Mouse (Mus musculus) lung, embryonic 14.5 days (tissue): ENCODE data around the gene Clcn6. TPM values are rescaled to one million over a fixed set of nuclear protein-coding genes. Genes with fewer than 3 reads are reported as not detected.
A peak's percentile ranks its signal among the peaks of the same experiment; 100 is the strongest.

Experiments used
- ATAC-seq: fragments of 200-750 bp; cut with Nextera tagmentation; 2 replicates; pipeline ENCODE4 v1.8.0; 2017; ENCODE audit warnings: mild to moderate bottlenecking, moderate TSS enrichment, moderate library complexity; ENCODE audit not compliant: insufficient read depth
- DNase-seq: peaks from one replicate; pipeline ENCODE4 v3.0.0-alpha.2; 2015
- H3K27ac ChIP-seq: fragments of 300-500 bp; sonication (generic); 2 replicates; pipeline ENCODE4 v1.5.1; 2014; ENCODE audit warnings: low read depth, mild to moderate bottlenecking, moderate library complexity
- H3K27me3 ChIP-seq: fragments of 300-500 bp; sonication (generic); 2 replicates; pipeline ENCODE4 v1.6.1; 2014; ENCODE audit warnings: low read length, control low read depth; ENCODE audit not compliant: insufficient read depth
- H3K36me3 ChIP-seq: fragments of 300-500 bp; sonication (generic); 2 replicates; pipeline ENCODE4 v1.6.1; 2014; ENCODE audit warnings: control low read depth; ENCODE audit not compliant: insufficient read depth
- H3K4me1 ChIP-seq: fragments of 300-500 bp; sonication (generic); 2 replicates; pipeline ENCODE4 v1.6.1; 2014; ENCODE audit warnings: antibody characterized with exemption, control low read depth; ENCODE audit not compliant: insufficient read depth
- H3K4me2 ChIP-seq: fragments of 300-500 bp; sonication (generic); 2 replicates; pipeline ENCODE4 v1.6.1; 2014; ENCODE audit warnings: mild to moderate bottlenecking
- H3K4me3 ChIP-seq: fragments of 300-500 bp; sonication (generic); 2 replicates; pipeline ENCODE4 v1.5.1; 2014; ENCODE audit warnings: low read depth, low read length
- H3K9ac ChIP-seq: fragments of 300-500 bp; sonication (generic); 2 replicates; pipeline ENCODE4 v1.6.1; 2014
- H3K9me3 ChIP-seq: fragments of 300-500 bp; sonication (generic); 2 replicates; pipeline ENCODE4 v1.6.1; 2016; ENCODE audit warnings: low read depth, low read length, control low read depth
- CTCF ChIP-seq: IDR thresholded peaks from 2 replicates; pipeline ENCODE4 v1.5.1; 2016; ENCODE audit warnings: antibody characterized with exemption, low read depth
- WGBS: fragments of 180-500 bp; shearing (Covaris S2); extraction: QIAGEN DNeasy Blood & Tissue Kit; methylation state at CpG from one replicate; pipeline ENCODE4 v1.1.7; 2014; 5-methylcytosine and 5-hydroxymethylcytosine counted together
- polyA plus RNA-seq: library from polyadenylated mRNA; unstranded; fragments of >200 nt; fragmentation: Nextera tagmentation; extraction: Ambion mirVana; gene quantifications from 2 replicates; pipeline ENCODE4 v1.2.1, GENCODE M21; 2014

The Clcn6 gene
- polyA plus RNA-seq: 3.6 and 4.2 TPM in 2 replicates

DNA sequence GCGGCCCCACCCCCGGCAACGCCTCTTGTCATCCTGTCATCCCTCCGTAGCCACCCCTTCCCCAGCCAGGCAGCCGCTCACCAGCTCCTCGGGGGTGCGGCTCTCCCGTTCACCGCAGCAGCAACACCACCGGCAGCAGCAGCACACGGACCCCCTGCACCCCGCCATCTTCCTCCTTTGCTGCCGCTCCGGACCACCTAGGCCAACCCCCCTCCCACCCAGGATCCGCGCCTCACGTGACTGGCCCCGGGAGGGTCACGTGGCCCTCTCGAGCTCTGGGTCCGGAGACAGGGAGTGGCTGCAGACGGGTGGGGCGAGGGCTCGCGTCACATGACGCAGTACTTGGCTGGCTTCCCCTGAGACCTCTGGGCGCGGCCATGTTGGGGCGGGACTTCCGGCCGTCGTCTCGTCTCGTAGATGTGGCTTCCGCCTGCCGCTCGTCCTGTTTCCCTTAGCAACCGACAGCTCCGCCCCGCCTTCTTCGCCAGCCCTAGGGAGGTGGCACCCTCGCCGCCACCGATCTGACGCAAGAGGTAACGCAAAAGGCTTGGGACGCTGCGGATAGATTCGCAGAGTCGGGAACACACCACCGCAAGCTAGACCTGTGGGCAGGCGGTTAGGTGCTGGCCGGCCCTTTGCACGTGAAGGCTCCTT is at the start of gene Clcn6, which contains the start of gene Mthfr:
Gene Clcn6 (minus strand): TSS at position 222 of the 654 bp plus-strand sequence.
Gene Mthfr (plus strand): TSS at position 478 of the 654 bp plus-strand sequence.
- H3K27ac ChIP-seq: peak within 1 kb of the TSS; percentile 86
- H3K36me3 ChIP-seq: peaks cover 13% of the 10 kb centered on the region; the same call in 1 of the 2 replicates
- H3K9me3 ChIP-seq: no peaks in the 10 kb centered on the region
- H3K4me2 ChIP-seq: peak within 1 kb of the TSS; percentile 94
- peak within 1 kb of the TSS; percentile 71 for H3K9ac ChIP-seq
- ATAC-seq (peak; percentile 90), DNase-seq (peak; percentile 100)
- H3K4me1 ChIP-seq: peaks cover 23% of the 10 kb centered on the region
- TF ChIP-seq CTCF: no peak
- no peaks in the 10 kb centered on the region for H3K27me3 ChIP-seq
- H3K4me3 ChIP-seq: peak within 1 kb of the TSS; percentile 74
- under 1% methylated on average over 54 of the region's 54 CpGs for WGBS

DNA sequence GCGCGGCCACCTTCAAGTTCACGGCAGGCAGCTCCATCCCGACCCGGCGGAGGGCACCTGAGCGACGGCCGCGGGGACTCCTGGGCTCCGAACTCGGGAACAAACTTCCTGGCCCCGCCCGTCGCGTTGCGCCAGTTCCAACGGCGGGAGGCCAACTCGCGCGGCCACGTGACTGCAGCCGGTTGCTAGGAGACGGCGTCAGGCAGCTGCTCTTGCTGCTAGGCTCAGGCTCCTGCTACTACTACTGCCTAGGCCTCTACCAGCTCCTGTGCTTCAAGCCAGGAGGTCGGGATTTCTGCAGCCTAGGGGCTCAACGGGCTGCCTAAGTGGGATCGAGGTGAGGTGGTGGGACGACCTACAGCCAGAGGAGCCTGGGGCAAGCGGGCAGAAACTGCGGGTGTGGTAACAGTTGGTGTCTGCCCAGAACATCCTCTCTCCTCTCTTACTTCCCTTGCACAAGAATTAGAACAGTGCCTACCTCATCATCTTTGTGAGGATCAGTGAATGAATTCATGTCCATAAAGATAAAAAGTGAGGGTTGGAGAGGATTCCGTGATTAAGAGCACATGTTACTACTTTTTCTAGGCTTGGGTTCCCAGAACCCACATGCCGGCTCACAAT is 49.4 kb upstream of the Clcn6 start, which contains the start of gene Agtrap:
Gene Agtrap (minus strand): TSS at position 125 of the 621 bp plus-strand sequence.
- H3K9ac ChIP-seq: peak within 1 kb of the TSS; percentile 80
- no peak for TF ChIP-seq CTCF
- 6% methylated on average over 33 of the region's 34 CpGs for WGBS

DNA sequence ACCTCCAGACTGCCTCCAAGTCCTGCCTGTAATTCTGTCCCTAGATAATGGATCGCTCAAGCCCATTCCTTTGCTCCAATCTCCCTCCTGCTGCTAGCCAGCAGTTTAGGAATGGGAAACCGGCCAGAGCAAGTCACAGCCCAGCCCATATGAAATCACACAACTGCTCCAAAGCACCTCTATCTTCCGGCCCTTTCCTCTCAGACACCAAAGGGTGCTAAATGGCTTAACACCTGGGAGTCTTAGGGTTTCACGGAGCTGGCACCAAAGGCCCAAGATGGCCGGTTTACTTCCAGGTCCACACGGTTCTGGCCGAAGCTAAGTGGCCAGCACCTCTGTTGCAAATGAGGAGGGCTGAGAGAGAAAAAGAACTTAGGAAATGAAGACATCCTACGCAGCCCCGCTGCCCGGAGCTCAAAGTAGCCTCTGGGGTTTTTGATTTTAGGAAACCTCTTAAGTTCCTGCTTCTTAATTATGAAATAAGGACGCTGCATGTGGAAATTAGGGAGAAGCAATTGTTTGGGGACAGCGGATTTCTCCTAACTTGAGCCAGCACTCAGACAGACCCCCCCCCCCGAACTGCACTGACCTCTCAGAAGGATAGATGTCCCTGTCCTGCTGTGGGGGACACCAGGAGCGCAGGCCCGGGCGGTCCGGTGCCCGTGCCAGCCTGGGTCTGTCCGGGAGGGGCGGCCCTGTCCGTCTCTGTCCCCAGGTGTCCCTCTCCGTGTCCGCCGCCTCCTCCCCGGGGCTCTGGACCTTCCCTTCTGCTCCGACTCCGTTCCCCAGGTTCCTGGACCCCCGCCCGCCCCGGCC is 48.7 kb upstream of the Clcn6 start:
- peak overlapping the region; percentile 77 for H3K4me3 ChIP-seq
- no peaks in the 10 kb centered on the region for H3K9me3 ChIP-seq
- H3K4me1 ChIP-seq: peaks cover 13% of the 10 kb centered on the region
- DNase-seq (peak; percentile 52), ATAC-seq (peak; percentile 64)
- TF ChIP-seq CTCF: no peak
- H3K4me2 ChIP-seq: peak overlapping the region; percentile 87
- 4% methylated on average over 30 of the region's 30 CpGs for WGBS
- H3K36me3 ChIP-seq: no peaks in the 10 kb centered on the region
- peak overlapping the region; percentile 26; the same call in 1 of the 2 replicates for H3K27ac ChIP-seq
- peak overlapping the region; percentile 80 for H3K9ac ChIP-seq
- no peaks in the 10 kb centered on the region for H3K27me3 ChIP-seq

More for the DNA sequence above, 49.4 kb upstream of the Clcn6 start, which contains the start of gene Agtrap:
- Histone ChIP-seq H3K4me1 (peaks cover 13% of the 10 kb centered on the region), H3K27me3 (no peaks in the 10 kb centered on the region), H3K36me3 (no peaks in the 10 kb centered on the region), H3K4me2 (peak within 1 kb of the TSS; percentile 87), H3K9me3 (no peaks in the 10 kb centered on the region), H3K27ac (peak within 1 kb of the TSS; percentile 26; the same call in 1 of the 2 replicates), H3K4me3 (peak within 1 kb of the TSS; percentile 77)
- peak; percentile 93 for ATAC-seq
- peak; percentile 97 for DNase-seq

DNA sequence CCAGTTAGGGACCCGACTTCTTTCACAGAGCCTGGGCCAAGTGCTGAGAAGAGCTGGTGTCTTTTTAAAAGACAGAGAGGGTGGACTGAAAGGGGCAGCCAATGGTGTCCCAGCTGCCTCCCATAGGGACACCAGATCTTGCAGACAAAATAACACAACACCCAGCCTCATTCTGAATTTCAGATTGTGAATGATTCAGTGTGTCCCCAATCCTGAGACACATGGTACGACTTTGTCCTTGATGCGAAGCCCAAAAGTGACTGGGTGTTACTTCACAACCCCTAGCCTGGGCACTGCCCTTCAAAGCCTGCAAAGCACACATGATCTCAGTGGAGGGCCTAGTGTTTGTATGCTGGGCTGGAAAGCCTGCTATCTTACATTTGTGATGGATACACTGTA is 47.3 kb upstream of the Clcn6 start:
- no peak overlapping the region for H3K4me3 ChIP-seq
- no peaks in the 10 kb centered on the region for H3K9me3 ChIP-seq
- 65% methylated on average over 3 of the region's 3 CpGs for WGBS
- DNase-seq: no peak
- TF ChIP-seq CTCF: no peak
- H3K27ac ChIP-seq: no peak overlapping the region
- ATAC-seq: no peak
- H3K4me2 ChIP-seq: no peak overlapping the region
- no peaks in the 10 kb centered on the region for H3K27me3 ChIP-seq
- no peak overlapping the region for H3K9ac ChIP-seq
- H3K4me1 ChIP-seq: peaks cover 13% of the 10 kb centered on the region
- H3K36me3 ChIP-seq: 0 out of 2 replicates have a peak, but pooled peaks cover 6% of the 10 kb centered on the region

DNA sequence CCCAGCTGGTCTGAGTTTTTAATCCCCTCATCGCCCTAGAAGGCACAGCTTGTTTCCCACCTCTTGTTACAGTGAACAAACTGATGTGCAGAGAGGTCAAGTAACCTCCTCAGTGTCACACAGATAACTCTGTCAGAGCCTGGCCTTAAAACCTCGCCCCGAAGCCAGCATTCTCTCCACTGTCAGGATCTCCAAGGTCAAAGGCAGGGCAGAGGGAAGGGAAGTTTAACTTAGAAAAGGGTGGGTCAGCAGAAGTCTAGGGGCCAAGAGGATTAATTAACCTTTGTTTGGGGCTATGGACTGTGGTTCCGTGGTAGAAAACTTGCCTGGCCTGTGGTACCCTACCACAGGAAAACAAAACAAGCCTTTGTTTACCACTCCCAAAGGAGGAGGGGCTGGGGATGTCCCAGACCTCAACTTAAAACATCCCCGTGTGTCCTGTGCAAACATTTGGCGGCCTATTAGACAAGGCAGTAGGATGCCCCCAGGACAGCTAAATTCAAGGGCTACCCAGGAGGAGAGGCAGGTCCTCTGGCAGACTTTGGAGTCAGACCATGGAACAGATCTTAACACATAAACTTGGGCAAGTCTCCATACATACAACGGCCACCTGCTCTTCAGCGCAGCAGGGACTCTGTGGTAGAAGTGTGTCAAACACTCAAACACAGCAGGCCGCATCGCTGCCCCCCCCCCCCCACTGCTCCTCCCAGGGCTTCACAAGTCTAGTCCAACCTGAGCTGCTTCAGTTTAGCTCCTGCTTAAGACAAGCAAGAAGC is 46.7 kb upstream of the Clcn6 start:
- no peak overlapping the region for H3K27ac ChIP-seq
- no peak for DNase-seq
- H3K27me3 ChIP-seq: no peaks in the 10 kb centered on the region
- H3K9ac ChIP-seq: no peak overlapping the region
- no peaks in the 10 kb centered on the region for H3K9me3 ChIP-seq
- no peak for ATAC-seq
- H3K4me1 ChIP-seq: peaks cover 13% of the 10 kb centered on the region
- H3K4me3 ChIP-seq: no peak overlapping the region
- WGBS: 40% methylated on average over 10 of the region's 10 CpGs
- no peak overlapping the region for H3K4me2 ChIP-seq
- peaks cover 7% of the 10 kb centered on the region; the same call in 1 of the 2 replicates for H3K36me3 ChIP-seq
- TF ChIP-seq CTCF: no peak

DNA sequence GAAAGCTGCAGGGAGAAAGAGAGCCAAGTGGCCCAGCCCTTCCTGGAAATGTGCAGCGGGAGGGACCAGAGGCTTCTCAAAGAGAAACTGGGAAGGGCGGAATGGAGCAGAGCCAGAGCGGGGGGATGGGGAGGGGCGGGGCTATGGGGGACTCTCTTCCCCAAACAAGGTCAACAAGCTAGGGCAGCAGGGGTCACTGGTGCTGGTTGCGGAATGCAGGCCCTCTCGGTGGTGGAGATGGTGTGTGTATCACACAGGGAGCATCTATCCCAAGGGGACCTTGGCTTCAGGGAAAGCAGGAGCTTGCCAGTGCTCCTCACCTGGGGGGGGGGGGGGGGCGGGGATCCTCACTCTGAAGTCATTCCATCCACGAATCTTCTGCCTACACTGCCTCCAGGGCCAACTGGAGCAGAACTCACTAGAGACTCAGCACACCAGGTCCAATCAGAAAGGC is 45.7 kb upstream of the Clcn6 start:
- DNase-seq (peak; percentile 36), ATAC-seq (no peak)
- no peak for TF ChIP-seq CTCF
- Histone ChIP-seq H3K4me1 (peaks cover 13% of the 10 kb centered on the region), H3K27me3 (no peaks in the 10 kb centered on the region), H3K9me3 (no peaks in the 10 kb centered on the region), H3K4me3 (no peak overlapping the region), H3K36me3 (peaks cover 16% of the 10 kb centered on the region; the same call in 1 of the 2 replicates), H3K9ac (no peak overlapping the region), H3K4me2 (no peak overlapping the region), H3K27ac (no peak overlapping the region)
- WGBS: 10% methylated on average over 7 of the region's 8 CpGs
